In the genomic region with DNA sequence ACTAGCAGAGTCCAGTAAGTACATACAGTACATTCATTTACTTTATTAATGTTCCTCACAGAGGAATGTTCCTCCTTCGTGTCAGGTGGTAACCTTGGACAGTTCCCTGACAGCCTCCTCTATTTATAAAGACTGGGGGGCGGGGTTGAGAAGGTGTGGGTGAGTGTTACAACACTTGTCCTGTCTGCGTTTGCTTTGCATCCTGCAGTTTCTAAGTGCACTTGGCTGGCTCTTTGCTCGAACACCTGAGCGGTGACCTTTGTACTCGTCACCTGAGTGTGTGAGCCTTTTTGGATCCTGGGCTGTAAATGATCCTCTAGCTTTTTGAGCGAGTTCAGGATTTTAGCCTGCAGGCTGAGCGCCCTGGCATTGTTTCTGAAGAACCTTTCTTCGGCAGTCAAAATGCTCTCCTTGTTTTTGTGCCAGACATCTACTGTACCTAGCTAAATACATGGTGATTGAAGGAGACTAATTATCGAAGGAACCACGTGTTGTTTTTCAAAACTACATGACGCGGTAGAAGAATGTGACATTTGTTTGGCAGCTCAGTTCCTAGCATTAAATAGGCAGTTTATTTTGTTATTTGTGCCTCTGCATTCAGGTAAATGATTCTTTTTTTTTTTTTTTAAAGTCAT, we compare ENCODE assay signal across 8 mouse cellular contexts. TPM values are rescaled to one million over a fixed set of nuclear protein-coding genes. Genes with fewer than 3 reads are reported as not detected.
DNase-seq lines count a peak whose midpoint lies in the region; ATAC-seq and TF ChIP-seq lines count a peak whose summit lies in the region.

No protein-coding gene starts in this region.

- H3K9me3 ChIP-seq in forebrain, embryonic 11.5 days (ENCODE audit: control insufficient read depth, low read length) = no peaks in the 10 kb centered on the region
- H3K9me3 ChIP-seq in hindbrain, embryonic 11.5 days (ENCODE audit: control insufficient read depth, low read length) = no peaks in the 10 kb centered on the region
- H3K9me3 ChIP-seq in limb, embryonic 14.5 days (ENCODE audit: control insufficient read depth, low read length) = no peaks in the 10 kb centered on the region
- H3K9me3 ChIP-seq in midbrain, embryonic 13.5 days = no peaks in the 10 kb centered on the region

- 37% methylated on average over 13 of the region's 13 CpGs for WGBS in forebrain, embryonic 11.5 days
- WGBS in hindbrain, embryonic 11.5 days = 37% methylated on average over 13 of the region's 13 CpGs
- WGBS in limb, embryonic 14.5 days = 31% methylated on average over 13 of the region's 13 CpGs
- 39% methylated on average over 13 of the region's 13 CpGs for WGBS in midbrain, embryonic 13.5 days

- peak overlapping the region; percentile 100 for H3K4me3 ChIP-seq in gastrocnemius, adult 2 months
- H3K4me3 ChIP-seq in forebrain, embryonic 11.5 days (ENCODE audit: low read depth, low read length) = peak overlapping the region; percentile 88
- H3K4me3 ChIP-seq in hindbrain, embryonic 11.5 days (ENCODE audit: low read depth, low read length) = peak overlapping the region; percentile 88
- H3K4me3 ChIP-seq in limb, embryonic 14.5 days (replicated peaks; ENCODE audit: low read length) = peak overlapping the region; percentile 91
- peak overlapping the region; percentile 95 for H3K4me3 ChIP-seq in midbrain, embryonic 13.5 days (replicated peaks)

- DNase-seq in gastrocnemius, adult 2 months = peak; percentile 75
- no peak for DNase-seq in gastrocnemius, postnatal 4 days (ENCODE audit: low spot score in 2 of 2)
- peak; percentile 69 for DNase-seq in ZHBTc4 (ENCODE audit: low read depth, low spot score)
- DNase-seq in forebrain, embryonic 11.5 days (ENCODE audit: low spot score) = no peak
- DNase-seq in hindbrain, embryonic 11.5 days (ENCODE audit: low spot score) = peak; percentile 4
- no peak for DNase-seq in limb, embryonic 14.5 days (ENCODE audit: low spot score)
- DNase-seq in thymus, postnatal 36 days = peak; percentile 8 to 19

- peak overlapping the region; percentile 82 for H3K9ac ChIP-seq in forebrain, embryonic 11.5 days (ENCODE audit: low read length)
- H3K9ac ChIP-seq in hindbrain, embryonic 11.5 days (ENCODE audit: low read depth, low read length) = peak overlapping the region; percentile 27; the same call in 1 of the 2 replicates
- peak overlapping the region; percentile 90 for H3K9ac ChIP-seq in limb, embryonic 14.5 days (ENCODE audit: low read depth, low read length, severe bottlenecking)
- H3K9ac ChIP-seq in midbrain, embryonic 13.5 days (replicated peaks) = peak overlapping the region; percentile 91

- no peak for ATAC-seq in forebrain, embryonic 11.5 days (replicated peaks; ENCODE audit: low FRiP score)
- no peak for ATAC-seq in hindbrain, embryonic 11.5 days (ENCODE audit: low FRiP score)
- no peak for ATAC-seq in limb, embryonic 14.5 days (ENCODE audit: low FRiP score, low read depth)
- no peak for ATAC-seq in midbrain, embryonic 13.5 days

- no peak for TF ChIP-seq CTCF in gastrocnemius, adult 2 months (IDR thresholded peaks at IDR 0.05)

- H3K27ac ChIP-seq in gastrocnemius, adult 2 months = peak overlapping the region; percentile 99
- no peak overlapping the region for H3K27ac ChIP-seq in forebrain, embryonic 11.5 days (ENCODE audit: low read depth, low read length)
- H3K27ac ChIP-seq in hindbrain, embryonic 11.5 days (ENCODE audit: low read depth, low read length) = no peak overlapping the region
- H3K27ac ChIP-seq in limb, embryonic 14.5 days (replicated peaks; ENCODE audit: low read depth, low read length) = no peak overlapping the region
- H3K27ac ChIP-seq in midbrain, embryonic 13.5 days = no peak overlapping the region

- H3K27me3 ChIP-seq in forebrain, embryonic 11.5 days (ENCODE audit: control insufficient read depth, insufficient read depth, low read length) = no peaks in the 10 kb centered on the region
- H3K27me3 ChIP-seq in hindbrain, embryonic 11.5 days (ENCODE audit: control insufficient read depth, insufficient read depth, low read length) = no peaks in the 10 kb centered on the region
- H3K27me3 ChIP-seq in limb, embryonic 14.5 days (ENCODE audit: control insufficient read depth, insufficient read depth, low read length) = no peaks in the 10 kb centered on the region
- no peaks in the 10 kb centered on the region for H3K27me3 ChIP-seq in midbrain, embryonic 13.5 days

- H3K36me3 ChIP-seq in forebrain, embryonic 11.5 days (ENCODE audit: control insufficient read depth, insufficient read depth, low read length) = no peaks in the 10 kb centered on the region
- no peaks in the 10 kb centered on the region for H3K36me3 ChIP-seq in hindbrain, embryonic 11.5 days (ENCODE audit: control insufficient read depth, insufficient read depth, low read length)
- H3K36me3 ChIP-seq in limb, embryonic 14.5 days (ENCODE audit: control insufficient read depth, insufficient read depth, low read length) = no peaks in the 10 kb centered on the region
- peaks cover under 1% of the 10 kb centered on the region for H3K36me3 ChIP-seq in midbrain, embryonic 13.5 days

- intact Hi-C loops in gastrocnemius, adult 2 months (cut with DNase I) = loop anchor here (5.0 kb wide), 1 partner anchor 40 kb away; a partner anchor contains a TSS

- H3K4me1 ChIP-seq in forebrain, embryonic 11.5 days (replicated peaks; ENCODE audit: control insufficient read depth, insufficient read depth, low read length) = peaks cover 11% of the 10 kb centered on the region; the same call in 1 of the 2 replicates
- peaks cover 6% of the 10 kb centered on the region for H3K4me1 ChIP-seq in hindbrain, embryonic 11.5 days (replicated peaks; ENCODE audit: control insufficient read depth, insufficient read depth, low read length)
- H3K4me1 ChIP-seq in limb, embryonic 14.5 days (ENCODE audit: control insufficient read depth, insufficient read depth, low read length) = peaks cover 8% of the 10 kb centered on the region
- peaks cover 43% of the 10 kb centered on the region for H3K4me1 ChIP-seq in midbrain, embryonic 13.5 days (replicated peaks)

- TF ChIP-seq POLR2A in limb, embryonic 14.5 days (IDR thresholded peaks at IDR 0.05; ENCODE audit: borderline replicate concordance, extremely low read depth, insufficient read depth, insufficient read length) = no peak

- H3K4me2 ChIP-seq in forebrain, embryonic 11.5 days (ENCODE audit: low read depth, low read length, severe bottlenecking) = peak overlapping the region; percentile 95
- H3K4me2 ChIP-seq in hindbrain, embryonic 11.5 days (replicated peaks; ENCODE audit: low read depth, low read length) = peak overlapping the region; percentile 76
- H3K4me2 ChIP-seq in limb, embryonic 14.5 days (replicated peaks; ENCODE audit: low read depth, low read length, severe bottlenecking) = peak overlapping the region; percentile 78
- H3K4me2 ChIP-seq in midbrain, embryonic 13.5 days (replicated peaks) = peak overlapping the region; percentile 99

RNA-seq across cellular contexts. Expression of a gene that starts 1.4 kb away (rescaled TPM):
- total RNA-seq in gastrocnemius, adult 2 months (2021) = 100 to 1,000 TPM; 154 to 161 TPM
- 100 to 1,000 TPM; 132 to 149 TPM for total RNA-seq in gastrocnemius, postnatal 4 days (2021)
- polyA plus RNA-seq in forebrain, embryonic 11.5 days (2014; fragmentation: Nextera tagmentation; extraction: Ambion mirVana) = 93.4 and 101 TPM in 2 replicates
- polyA plus RNA-seq in hindbrain, embryonic 11.5 days (2014; fragmentation: Nextera tagmentation; extraction: Ambion mirVana) = 107 and 109 TPM in 2 replicates
- polyA plus RNA-seq in limb, embryonic 14.5 days (2012; rRNA removed) = 52.8 and 56.3 TPM in 2 replicates
- 64.6 and 75.4 TPM in 2 replicates for polyA plus RNA-seq in limb, embryonic 14.5 days (2014; fragmentation: Nextera tagmentation; extraction: Ambion mirVana)
- 108 and 109 TPM in 2 replicates for polyA plus RNA-seq in midbrain, embryonic 13.5 days (2015; fragmentation: Nextera tagmentation; extraction: Ambion mirVana)

RNA-seq across cellular contexts. Expression of a gene that starts 28.9 kb away (rescaled TPM):
- 10 to 100 TPM; 13.0 to 22.7 TPM for total RNA-seq in gastrocnemius, adult 2 months (2021)
- total RNA-seq in gastrocnemius, postnatal 4 days (2021) = 10 to 100 TPM; 27.7 to 28.5 TPM
- 231 and 266 TPM in 2 replicates for polyA plus RNA-seq in forebrain, embryonic 11.5 days (2014; fragmentation: Nextera tagmentation; extraction: Ambion mirVana)
- polyA plus RNA-seq in hindbrain, embryonic 11.5 days (2014; fragmentation: Nextera tagmentation; extraction: Ambion mirVana) = 198 and 206 TPM in 2 replicates
- 152 and 159 TPM in 2 replicates for polyA plus RNA-seq in limb, embryonic 14.5 days (2012; rRNA removed)
- 144 and 151 TPM in 2 replicates for polyA plus RNA-seq in limb, embryonic 14.5 days (2014; fragmentation: Nextera tagmentation; extraction: Ambion mirVana)
- polyA plus RNA-seq in midbrain, embryonic 13.5 days (2015; fragmentation: Nextera tagmentation; extraction: Ambion mirVana) = 383 and 407 TPM in 2 replicates

RNA-seq across cellular contexts. Expression of a gene that starts 29.2 kb away (rescaled TPM):
- total RNA-seq in gastrocnemius, adult 2 months (2021) = 10 to 100 TPM in 1 of 2 experiments, 1 to 10 TPM in 1; 2.8 to 13.0 TPM
- total RNA-seq in gastrocnemius, postnatal 4 days (2021) = 10 to 100 TPM; 39.1 to 42.8 TPM
- polyA plus RNA-seq in forebrain, embryonic 11.5 days (2014; fragmentation: Nextera tagmentation; extraction: Ambion mirVana) = 371 and 408 TPM in 2 replicates
- 393 and 395 TPM in 2 replicates for polyA plus RNA-seq in hindbrain, embryonic 11.5 days (2014; fragmentation: Nextera tagmentation; extraction: Ambion mirVana)
- polyA plus RNA-seq in limb, embryonic 14.5 days (2012; rRNA removed) = 55.1 and 122 TPM in 2 replicates
- polyA plus RNA-seq in limb, embryonic 14.5 days (2014; fragmentation: Nextera tagmentation; extraction: Ambion mirVana) = 345 and 365 TPM in 2 replicates
- polyA plus RNA-seq in midbrain, embryonic 13.5 days (2015; fragmentation: Nextera tagmentation; extraction: Ambion mirVana) = 331 and 360 TPM in 2 replicates

RNA-seq across cellular contexts. Expression of a gene that starts 41.2 kb away (rescaled TPM):
- total RNA-seq in gastrocnemius, adult 2 months (2021) = 100 to 1,000 TPM; 611 to 700 TPM
- total RNA-seq in gastrocnemius, postnatal 4 days (2021) = 100 to 1,000 TPM; 580 to 658 TPM
- polyA plus RNA-seq in forebrain, embryonic 11.5 days (2014; fragmentation: Nextera tagmentation; extraction: Ambion mirVana) = 144 and 155 TPM in 2 replicates
- polyA plus RNA-seq in hindbrain, embryonic 11.5 days (2014; fragmentation: Nextera tagmentation; extraction: Ambion mirVana) = 140 and 142 TPM in 2 replicates
- polyA plus RNA-seq in limb, embryonic 14.5 days (2012; rRNA removed) = 411 and 434 TPM in 2 replicates
- 334 and 389 TPM in 2 replicates for polyA plus RNA-seq in limb, embryonic 14.5 days (2014; fragmentation: Nextera tagmentation; extraction: Ambion mirVana)
- polyA plus RNA-seq in midbrain, embryonic 13.5 days (2015; fragmentation: Nextera tagmentation; extraction: Ambion mirVana) = 63.8 and 79.7 TPM in 2 replicates

Comparison
In these comparisons a context has a peak if more than half of its experiments do, and no peak if none do; other contexts are left out.
1. DNase-seq: peak in gastrocnemius, adult 2 months (single experiment), ZHBTc4 (single experiment), hindbrain, embryonic 11.5 days (single experiment) and thymus, postnatal 36 days (2 of 2); none in gastrocnemius, postnatal 4 days (0 of 2), forebrain, embryonic 11.5 days (single experiment) and limb, embryonic 14.5 days (single experiment).
2. H3K9ac ChIP-seq: peak in every context shown above with its lines; median percentile 91 in midbrain, embryonic 13.5 days; 90 in limb, embryonic 14.5 days; 82 in forebrain, embryonic 11.5 days; 27 in hindbrain, embryonic 11.5 days.
3. Peak in every context shown above with its lines, with median percentiles within 50 percentile points of each other: H3K4me3 ChIP-seq and H3K4me2 ChIP-seq.